Mouse (Mus musculus): Measurements from ENCODE around the gene Whrn.

GRCm38 (mm10) chr4:63467338-63467737 is 28.5 kb downstream of the Whrn start:
- TF ChIP-seq CTCF (IDR thresholded peaks at IDR 0.05; ENCODE audit: low read depth, low read length) = no peak
- TF ChIP-seq POLR2A (IDR thresholded peaks at IDR 0.05; ENCODE audit: borderline replicate concordance, low read depth, low read length) = no peak

Measured in bone marrow macrophage, adult 2 months (primary cell).